Mouse (Mus musculus) layer of hippocampus, adult 8-10 months (tissue): ENCODE results near the gene Art2b. TPM values are rescaled to one million over a fixed set of nuclear protein-coding genes. Genes with fewer than 3 reads are reported as not detected.
"Not testable (repeated sequence)": the region's sequence is repeated elsewhere in the genome, so short reads cannot be mapped to it uniquely, and the experiment has no call there.

ENCODE experiments used
- DNase-seq, 2 experiments: peaks; one replicate each; pipeline ENCODE4 v3.0.0; 2022; ENCODE audit warnings: low spot score in 2 of 2
- total RNA-seq, 4 experiments: library from RNA; stranded (reverse); gene quantifications; 2 replicates each; pipeline ENCODE4 v1.2.4; 2022

Art2b gene
- total RNA-seq, 4 experiments from 2014 or later = not detected

GRCm38 (mm10) chr7:101564086-101564485 lies 21.3 kb downstream of the Art2b start:
- DNase-seq = no peak

- not testable (repeated sequence) for DNase-seq
Observed at GRCm38 (mm10) chr7:101559393-101559792, 26.0 kb downstream of the Art2b start.

GRCm38 (mm10) chr7:101557391-101557790 lies 28.0 kb downstream of the Art2b start:
- no peak for DNase-seq

- not testable (repeated sequence) for DNase-seq
Observed at GRCm38 (mm10) chr7:101555473-101555872, 29.9 kb downstream of the Art2b start.

- no peak for DNase-seq
Observed at GRCm38 (mm10) chr7:101551530-101551929, 33.9 kb downstream of the Art2b start.

- no peak for DNase-seq
Observed at GRCm38 (mm10) chr7:101550686-101551485, 34.5 kb downstream of the Art2b start.

GRCm38 (mm10) chr7:101549266-101549665 lies 36.1 kb downstream of the Art2b start:
- DNase-seq = no peak

GRCm38 (mm10) chr7:101547651-101548050 lies 37.7 kb downstream of the Art2b start:
- DNase-seq = no peak

GRCm38 (mm10) chr7:101541734-101542133 lies 43.7 kb downstream of the Art2b start:
- DNase-seq = peak in 1 of 2 experiments; percentile 32

- DNase-seq = peak; percentile 58 to 82
Observed at GRCm38 (mm10) chr7:101541132-101541531, 44.3 kb downstream of the Art2b start.

GRCm38 (mm10) chr7:101540684-101541083 lies 44.7 kb downstream of the Art2b start:
- DNase-seq = no peak

- DNase-seq = no peak
Observed at GRCm38 (mm10) chr7:101539774-101540173, 45.6 kb downstream of the Art2b start.

GRCm38 (mm10) chr7:101538141-101538933 lies 47.1 kb downstream of the Art2b start:
- no peak for DNase-seq

- DNase-seq = no peak
Observed at GRCm38 (mm10) chr7:101537541-101537940, 47.9 kb downstream of the Art2b start.

GRCm38 (mm10) chr7:101535517-101535916 lies 49.9 kb downstream of the Art2b start:
- DNase-seq = no peak

- no peak for DNase-seq
Observed at GRCm38 (mm10) chr7:101535102-101535501, 50.3 kb downstream of the Art2b start.

- DNase-seq = no peak
Observed at GRCm38 (mm10) chr7:101534428-101534827, 51.0 kb downstream of the Art2b start.

Other genes starting within 250 kb of the Art2b start
- 10 to 100 TPM; 18.0 to 32.8 (median 26.4) TPM for gene Arap1, start 237.5 kb downstream of the Art2b start, total RNA-seq
- 1 to 10 TPM in 1 of 4 experiments, not detected in 3; 1.8 TPM for gene Gm45837, start 174.7 kb downstream of the Art2b start, total RNA-seq
- 100 to 1,000 TPM; 320 to 356 (median 336) TPM for gene Pde2a, start 163.9 kb downstream of the Art2b start, total RNA-seq
- gene Clpb, start 78.0 kb upstream of the Art2b start, total RNA-seq = 10 to 100 TPM; 50.7 to 64.1 (median 56.9) TPM
- under 1 TPM in 1 of 4 experiments, not detected in 3; 0.20 TPM for gene Phox2a, start 232.7 kb upstream of the Art2b start, total RNA-seq